Mouse (Mus musculus) kidney, adult 10 weeks (tissue): ENCODE data around the gene Gm20807. TPM values are rescaled to one million over a fixed set of nuclear protein-coding genes. Genes with fewer than 3 reads are reported as not detected.

Source experiments
- polyA plus RNA-seq: library from polyadenylated mRNA; stranded (reverse); fragments of 350-450 nt; fragmentation: Illumina TruSeq; extraction: RNeasy Lipid Tissue Mini Kit (QIAGEN cat#74804); gene quantifications from one replicate; pipeline ENCODE4 v1.2.3, GENCODE M21; 2014; ENCODE audit warnings: low read depth, low replicate concordance

The Gm20807 gene
- polyA plus RNA-seq: not detected

DNA sequence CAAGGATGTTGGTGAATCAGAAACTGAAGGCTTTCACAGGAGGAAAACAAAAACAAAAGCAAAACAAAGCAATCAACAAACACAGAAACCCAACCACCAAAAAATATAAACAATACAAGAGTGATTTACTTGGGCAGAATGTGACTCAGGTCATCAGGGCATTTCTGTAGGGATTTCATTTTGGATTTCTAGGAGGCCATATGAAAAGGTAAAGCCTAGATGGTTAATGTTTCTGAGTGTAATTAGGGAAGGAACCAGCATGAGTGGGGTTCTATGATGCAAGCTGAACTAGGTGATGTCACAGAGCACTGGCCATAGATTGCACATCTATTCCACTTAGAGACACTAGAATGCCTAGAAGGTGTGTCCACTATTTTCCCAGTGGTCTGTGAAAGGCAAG is at the start of gene Gm20807:
Gm20807 (plus strand) TSS at position 301 of the 400 bp plus-strand sequence.

Other genes with a start within 250 kb of the Gm20807 start
- gene Gm21891, start 90.6 kb downstream of the Gm20807 start, polyA plus RNA-seq: not detected
- gene Gm21425, start 119.1 kb downstream of the Gm20807 start, polyA plus RNA-seq: not detected
- gene Gm21828, start 181.0 kb downstream of the Gm20807 start, polyA plus RNA-seq: not detected
- not detected for gene Gm21440, start 209.5 kb downstream of the Gm20807 start, polyA plus RNA-seq
- gene Gm21454, start 209.6 kb downstream of the Gm20807 start, polyA plus RNA-seq: not detected